Mouse (Mus musculus) liver, adult 2 months (tissue): ENCODE measurements at regions not wholly inside any gene's neighbourhood (a gene's known extent, or its start where the extent isn't known, plus 50 kb on each side); places are given as distances from the start of the nearest gene placed in this dataset.

Source experiments
- CTCF ChIP-seq: fragments of 200-500 bp; IDR thresholded peaks from 2 replicates; pipeline ENCODE4 v1.5.1; 2011; ENCODE audit warnings: low read depth, low read length, control low read depth
- POLR2A ChIP-seq: fragments of 200-500 bp; IDR thresholded peaks from 2 replicates; pipeline ENCODE4 v1.6.1; 2011; ENCODE audit warnings: low read length, control low read depth; ENCODE audit not compliant: insufficient read depth; ENCODE audit errors: extremely low read depth

- TF ChIP-seq CTCF (no peak), POLR2A (no peak)
These were observed 284.7 kb downstream of the Efnb2 start for GRCm38 (mm10) chr8:8376379-8376778.
